Mouse (Mus musculus) frontal cortex, adult (tissue): ENCODE data around the gene Gdf5.

ENCODE experiments used
- ATAC-seq: cut with Nextera tagmentation; 2 replicates; pipeline ENCODE4 v1.9.2; 2017; ENCODE audit warnings: mild to moderate bottlenecking, moderate library complexity, mixed read lengths; ENCODE audit not compliant: low TSS enrichment

Gene Gdf5

GRCm38 (mm10) chr2:155945124-155945523, at the start of gene Gdf5:
TSS of gene Gdf5 (minus strand) at chr2:155945367.
- peak; percentile 89 for ATAC-seq

GRCm38 (mm10) chr2:155991863-155992321, 46.7 kb upstream of the Gdf5 start:
- peak; percentile 34; the same call in 1 of the 2 replicates for ATAC-seq

GRCm38 (mm10) chr2:155991151-155991550, 46.0 kb upstream of the Gdf5 start:
- ATAC-seq = no peak

- no peak for ATAC-seq
These were observed 43.9 kb upstream of the Gdf5 start for GRCm38 (mm10) chr2:155989085-155989484.

- ATAC-seq = no peak
These were observed 42.0 kb upstream of the Gdf5 start for GRCm38 (mm10) chr2:155987131-155987530.

GRCm38 (mm10) chr2:155985776-155986175, 40.6 kb upstream of the Gdf5 start:
- no peak for ATAC-seq

- ATAC-seq = no peak
These were observed 34.3 kb upstream of the Gdf5 start for GRCm38 (mm10) chr2:155979328-155979991.

GRCm38 (mm10) chr2:155974087-155974731, 29.0 kb upstream of the Gdf5 start:
- peak; percentile 57; the same call in 1 of the 2 replicates for ATAC-seq

- ATAC-seq = no peak
These were observed 28.2 kb upstream of the Gdf5 start for GRCm38 (mm10) chr2:155973348-155973747.

- no peak; the same call in 1 of the 2 replicates for ATAC-seq
These were observed 17.8 kb upstream of the Gdf5 start for GRCm38 (mm10) chr2:155962991-155963390.

GRCm38 (mm10) chr2:155961862-155962261, 16.7 kb upstream of the Gdf5 start:
- ATAC-seq = no peak

- ATAC-seq = no peak
These were observed 14.8 kb upstream of the Gdf5 start for GRCm38 (mm10) chr2:155959981-155960380.

GRCm38 (mm10) chr2:155956134-155957059, 11.2 kb upstream of the Gdf5 start, which contains the start of gene Cep250:
TSS of gene Cep250 (plus strand) at chr2:155956458.
- peak; percentile 97 for ATAC-seq

- ATAC-seq = peak; percentile 53; the same call in 1 of the 2 replicates
These were observed 6.8 kb upstream of the Gdf5 start for GRCm38 (mm10) chr2:155952006-155952405.

GRCm38 (mm10) chr2:155949362-155949761, 4.2 kb upstream of the Gdf5 start:
- ATAC-seq = no peak

GRCm38 (mm10) chr2:155947390-155948002, 2.3 kb upstream of the Gdf5 start:
- no peak for ATAC-seq

GRCm38 (mm10) chr2:155946499-155946898, 1.3 kb upstream of the Gdf5 start:
- no peak for ATAC-seq

GRCm38 (mm10) chr2:155946069-155946468, 902 bp upstream of the Gdf5 start:
- peak; percentile 41; the same call in 1 of the 2 replicates for ATAC-seq

- no peak for ATAC-seq
These were observed 413 bp upstream of the Gdf5 start for GRCm38 (mm10) chr2:155945580-155945979.

- ATAC-seq = no peak
These were observed 482 bp downstream of the Gdf5 start for GRCm38 (mm10) chr2:155944685-155945084.

- ATAC-seq = no peak
These were observed 1.7 kb downstream of the Gdf5 start for GRCm38 (mm10) chr2:155943463-155943862.
